Mouse (Mus musculus): ENCODE measurements around the gene Zbtb7b. TPM values are rescaled to one million over a fixed set of nuclear protein-coding genes. Genes with fewer than 3 reads are reported as not detected.
A peak's percentile ranks its signal among the peaks of the same experiment; 100 is the strongest.

Zbtb7b gene
- total and polyA plus RNA-seq, 3 experiments: 23.3 to 123 (median 34.2) TPM

- DNase-seq (ENCODE audit: low spot score): peak; percentile 42
- ATAC-seq (ENCODE audit: extremely low read depth, insufficient number of reproducible peaks, low FRiP score, poor library complexity, severe bottlenecking): no peak
These were observed 5.5 kb downstream of the Zbtb7b start for GRCm38 (mm10) chr3:89388901-89389740.

GRCm38 (mm10) chr3:89388134-89388881, 6.3 kb downstream of the Zbtb7b start:
- peaks cover 78% of the 10 kb centered on the region for H3K36me3 ChIP-seq (replicated peaks)
- no peak for ATAC-seq (ENCODE audit: extremely low read depth, insufficient number of reproducible peaks, low FRiP score, poor library complexity, severe bottlenecking)
- TF ChIP-seq POLR2AphosphoS5 (IDR thresholded peaks at IDR 0.05; ENCODE audit: insufficient replicate concordance, low read depth, low read length): no peak
- TF ChIP-seq CTCF (IDR thresholded peaks at IDR 0.05; ENCODE audit: low read depth, low read length): no peak
- TF ChIP-seq TAL1 (conservative IDR thresholded peaks at IDR 0.05; ENCODE audit: low read depth, low read length): no peak
- TF ChIP-seq GATA2 (IDR thresholded peaks at IDR 0.05; ENCODE audit: borderline replicate concordance, low read depth, low read length): no peak
- no peak for TF ChIP-seq GATA1 (IDR thresholded peaks at IDR 0.05; ENCODE audit: borderline replicate concordance, low read length)
- peak overlapping the region; percentile 64; the same call in 1 of the 2 replicates for H3K4me3 ChIP-seq (ENCODE audit: low read depth, low read length)
- DNase-seq (ENCODE audit: low spot score): no peak
- H3K9me3 ChIP-seq (replicated peaks): no peaks in the 10 kb centered on the region
- H3K4me1 ChIP-seq (ENCODE audit: insufficient read depth, low read depth, low read length): peaks cover 95% of the 10 kb centered on the region
- no peaks in the 10 kb centered on the region for H3K27me3 ChIP-seq (ENCODE audit: insufficient read depth, low read length)

More at GRCm38 (mm10) chr3:89388901-89389740, 5.5 kb downstream of the Zbtb7b start:
- H3K36me3 ChIP-seq (replicated peaks): peaks cover 70% of the 10 kb centered on the region
- TF ChIP-seq POLR2AphosphoS5 (IDR thresholded peaks at IDR 0.05; ENCODE audit: insufficient replicate concordance, low read depth, low read length) (no peak), CTCF (IDR thresholded peaks at IDR 0.05; ENCODE audit: low read depth, low read length) (no peak), GATA1 (IDR thresholded peaks at IDR 0.05; ENCODE audit: borderline replicate concordance, low read length) (no peak), TAL1 (conservative IDR thresholded peaks at IDR 0.05; ENCODE audit: low read depth, low read length) (no peak), GATA2 (IDR thresholded peaks at IDR 0.05; ENCODE audit: borderline replicate concordance, low read depth, low read length) (no peak)
- H3K4me3 ChIP-seq (ENCODE audit: low read depth, low read length): no peak overlapping the region
- H3K4me1 ChIP-seq (ENCODE audit: insufficient read depth, low read depth, low read length): peaks cover 92% of the 10 kb centered on the region
- no peaks in the 10 kb centered on the region for H3K27me3 ChIP-seq (ENCODE audit: insufficient read depth, low read length)
- no peaks in the 10 kb centered on the region for H3K9me3 ChIP-seq (replicated peaks)

- H3K9me3 ChIP-seq (replicated peaks): no peaks in the 10 kb centered on the region
- peaks cover 97% of the 10 kb centered on the region for H3K4me1 ChIP-seq (ENCODE audit: insufficient read depth, low read depth, low read length)
- H3K4me3 ChIP-seq (ENCODE audit: low read depth, low read length): peak overlapping the region; percentile 64; the same call in 1 of the 2 replicates
- DNase-seq (ENCODE audit: low spot score): no peak
- TF ChIP-seq GATA1 (IDR thresholded peaks at IDR 0.05; ENCODE audit: borderline replicate concordance, low read length): no peak
- peaks cover 85% of the 10 kb centered on the region for H3K36me3 ChIP-seq (replicated peaks)
- no peaks in the 10 kb centered on the region for H3K27me3 ChIP-seq (ENCODE audit: insufficient read depth, low read length)
- ATAC-seq (ENCODE audit: extremely low read depth, insufficient number of reproducible peaks, low FRiP score, poor library complexity, severe bottlenecking): no peak
These were observed 6.9 kb downstream of the Zbtb7b start for GRCm38 (mm10) chr3:89387632-89388031.

DNA sequence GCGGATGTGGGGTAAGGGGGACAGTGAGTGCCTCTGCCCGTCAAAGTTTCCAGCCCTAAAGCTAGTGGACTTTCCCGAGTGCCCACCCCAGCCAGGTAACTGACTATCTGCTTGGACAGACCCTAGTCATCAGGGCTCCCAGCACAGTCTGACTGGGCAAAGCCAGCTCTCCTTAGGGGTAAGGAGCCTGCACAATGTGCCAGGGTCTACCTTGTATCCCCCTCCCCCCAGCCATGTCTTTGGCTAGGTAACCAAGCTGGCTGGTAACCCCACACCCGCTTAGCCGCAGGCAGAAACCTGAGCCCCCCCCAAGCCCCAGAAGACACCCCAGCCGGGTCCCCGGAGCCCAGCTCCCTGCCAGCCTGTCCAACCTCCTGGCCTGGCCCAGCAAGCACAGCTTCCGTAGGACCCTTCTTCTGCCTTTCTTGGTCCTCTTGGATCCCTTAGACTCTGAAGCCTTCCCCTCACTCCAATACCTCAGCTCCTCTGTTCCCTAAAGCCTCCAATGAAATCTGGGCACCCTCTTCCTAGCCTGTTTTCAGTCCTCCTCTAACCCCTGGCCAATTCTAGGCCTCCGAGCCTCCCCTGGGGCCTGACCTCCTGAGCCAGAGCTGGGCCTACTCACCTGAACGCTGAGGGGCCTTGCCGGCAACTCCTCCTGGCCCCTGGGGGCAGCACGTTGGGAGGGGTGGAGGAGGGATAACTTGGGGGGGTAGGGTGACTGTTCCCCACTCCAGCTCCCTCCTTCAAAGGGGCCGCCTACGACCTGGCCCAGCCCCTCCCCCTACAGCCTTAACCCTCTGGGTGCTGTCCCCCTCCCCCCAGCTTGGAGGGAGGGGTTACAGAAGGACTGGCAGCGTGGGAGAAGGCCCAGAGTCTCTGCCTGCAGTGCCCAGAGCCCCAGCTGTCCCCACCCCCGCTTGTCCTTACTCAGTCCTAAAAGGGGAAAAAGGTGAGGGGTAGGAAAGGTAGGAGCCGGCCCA, 7.8 kb downstream of the Zbtb7b start:
- TF ChIP-seq GATA1 (IDR thresholded peaks at IDR 0.05; ENCODE audit: borderline replicate concordance, low read length) (no peak), POLR2AphosphoS5 (IDR thresholded peaks at IDR 0.05; ENCODE audit: insufficient replicate concordance, low read depth, low read length) (no peak), GATA2 (IDR thresholded peaks at IDR 0.05; ENCODE audit: borderline replicate concordance, low read depth, low read length) (no peak), CTCF (IDR thresholded peaks at IDR 0.05; ENCODE audit: low read depth, low read length) (no peak), TAL1 (conservative IDR thresholded peaks at IDR 0.05; ENCODE audit: low read depth, low read length) (no peak)
- Histone ChIP-seq H3K4me1 (ENCODE audit: insufficient read depth, low read depth, low read length) (peaks cover 98% of the 10 kb centered on the region), H3K36me3 (replicated peaks) (peaks cover 94% of the 10 kb centered on the region), H3K27me3 (ENCODE audit: insufficient read depth, low read length) (no peaks in the 10 kb centered on the region), H3K9me3 (replicated peaks) (no peaks in the 10 kb centered on the region), H3K4me3 (ENCODE audit: low read depth, low read length) (peak overlapping the region; percentile 64)
- ATAC-seq (ENCODE audit: extremely low read depth, insufficient number of reproducible peaks, low FRiP score, poor library complexity, severe bottlenecking): no peak
- no peak for DNase-seq (ENCODE audit: low spot score)

- peak overlapping the region; percentile 64; the same call in 1 of the 2 replicates for H3K4me3 ChIP-seq (ENCODE audit: low read depth, low read length)
- peak; percentile 38; the same call in 1 of the 2 replicates for ATAC-seq (ENCODE audit: extremely low read depth, insufficient number of reproducible peaks, low FRiP score, poor library complexity, severe bottlenecking)
These were observed 9.1 kb downstream of the Zbtb7b start for GRCm38 (mm10) chr3:89385451-89385850.

More at GRCm38 (mm10) chr3:89385451-89385850, 9.1 kb downstream of the Zbtb7b start:
- TF ChIP-seq CTCF (IDR thresholded peaks at IDR 0.05; ENCODE audit: low read depth, low read length) (no peak), POLR2AphosphoS5 (IDR thresholded peaks at IDR 0.05; ENCODE audit: insufficient replicate concordance, low read depth, low read length) (no peak), GATA2 (IDR thresholded peaks at IDR 0.05; ENCODE audit: borderline replicate concordance, low read depth, low read length) (no peak), TAL1 (conservative IDR thresholded peaks at IDR 0.05; ENCODE audit: low read depth, low read length) (no peak)
- Histone ChIP-seq H3K36me3 (replicated peaks) (peaks cover 98% of the 10 kb centered on the region), H3K27me3 (ENCODE audit: insufficient read depth, low read length) (no peaks in the 10 kb centered on the region), H3K9me3 (replicated peaks) (no peaks in the 10 kb centered on the region), H3K4me1 (ENCODE audit: insufficient read depth, low read depth, low read length) (peaks cover 91% of the 10 kb centered on the region)
- no peak for DNase-seq (ENCODE audit: low spot score)
